Mouse (Mus musculus) granulocyte monocyte progenitor cell, adult 5-6 weeks (primary cell): Measurements from ENCODE around the gene Prg4. TPM values are rescaled to one million over a fixed set of nuclear protein-coding genes. Genes with fewer than 3 reads are reported as not detected.

Source experiments
- ATAC-seq: replicated peaks from 2 replicates; pipeline ENCODE4 v1.8.0; 2016; ENCODE audit warnings: mild to moderate bottlenecking, moderate TSS enrichment, inconsistent platforms; ENCODE audit not compliant: poor library complexity, severe bottlenecking
- total RNA-seq, 2 experiments: library from RNA; stranded (forward) in 1 of 2; stranded (reverse) in 1 of 2; fragments of 200-712, 200-1000 nt in 1 of 2; fragments of >200 nt in 1 of 2; fragmentation: Nextera tagmentation in 1 of 2; gene quantifications; 2 replicates each; pipeline ENCODE4 v1.2.3; 2014 to 2017

Gene Prg4
- total RNA-seq, 2 experiments from 2014 or later, result not detected

- peak; percentile 82 for ATAC-seq
These were observed 50.0 kb downstream of the Prg4 start for GRCm38 (mm10) chr1:150416006-150416405.

GRCm38 (mm10) chr1:150409996-150410395, 56.0 kb downstream of the Prg4 start:
- no peak for ATAC-seq

DNA sequence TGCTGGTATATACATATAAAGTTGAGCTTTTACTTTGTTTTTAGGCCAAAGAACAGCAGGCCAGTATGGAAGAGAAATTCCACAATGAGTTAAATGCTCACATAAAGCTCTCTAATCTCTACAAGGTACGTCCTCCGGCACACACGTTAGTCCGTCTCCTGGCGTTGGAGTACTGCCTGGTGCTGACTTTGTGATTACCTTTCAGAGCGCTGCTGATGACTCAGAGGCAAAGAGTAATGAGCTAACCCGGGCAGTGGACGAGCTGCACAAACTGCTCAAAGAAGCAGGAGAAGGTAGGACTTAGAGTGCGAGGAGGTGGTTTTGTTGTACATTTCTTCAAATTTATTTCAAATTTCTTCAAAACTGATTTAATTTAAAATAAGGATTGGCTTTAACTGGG, 58.7 kb downstream of the Prg4 start:
- no peak for ATAC-seq

GRCm38 (mm10) chr1:150404555-150404954, 61.4 kb downstream of the Prg4 start:
- no peak for ATAC-seq

GRCm38 (mm10) chr1:150403914-150404313, 62.1 kb downstream of the Prg4 start:
- no peak for ATAC-seq

Other genes starting within 250 kb of the Prg4 start
- gene Pdc, start 146.7 kb downstream of the Prg4 start, total RNA-seq (2014; fragmentation: Nextera tagmentation), result not detected in 2 replicates
- gene Pdc, start 146.7 kb downstream of the Prg4 start, total RNA-seq (2017), result not detected in 2 replicates
- 309 and 365 TPM in 2 replicates for gene Tpr, start 73.3 kb downstream of the Prg4 start, total RNA-seq (2014; fragmentation: Nextera tagmentation)
- 380 and 483 TPM in 2 replicates for gene Tpr, start 73.3 kb downstream of the Prg4 start, total RNA-seq (2017)
- gene Odr4, start 73.1 kb downstream of the Prg4 start, total RNA-seq (2014; fragmentation: Nextera tagmentation), result 23.2 and 34.8 TPM in 2 replicates
- gene Odr4, start 73.1 kb downstream of the Prg4 start, total RNA-seq (2017), result 96.9 and 113 TPM in 2 replicates